8 mouse cellular contexts compared by ENCODE assay signal in the genomic region with DNA sequence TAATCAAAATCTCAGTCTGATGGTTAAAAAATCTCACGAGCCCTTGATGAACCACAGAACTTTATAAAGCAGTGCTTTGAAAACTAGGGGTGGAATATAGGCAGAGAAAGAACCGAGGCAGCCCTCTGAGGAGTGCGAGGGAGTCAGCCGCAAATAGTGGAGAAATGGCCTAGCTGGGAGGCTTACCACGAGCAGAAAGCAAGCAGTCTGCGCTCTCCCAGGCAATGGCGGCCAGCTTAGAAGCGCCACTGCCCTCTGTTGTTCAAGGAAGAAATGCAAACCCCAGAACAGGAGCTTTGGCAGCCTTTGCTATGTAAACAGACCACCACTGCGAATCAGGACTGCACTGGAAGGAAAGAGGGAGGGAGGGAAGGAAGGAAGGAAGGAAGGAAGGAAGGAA.
DNase-seq lines count a peak whose midpoint lies in the region; ATAC-seq and TF ChIP-seq lines count a peak whose summit lies in the region.

No protein-coding gene starts in this region.

- peak; percentile 59 for DNase-seq in layer of hippocampus, adult 11-12 months (ENCODE audit: low spot score)
- no peak for DNase-seq in layer of hippocampus, adult 9-10 months (ENCODE audit: low spot score)
- peak; percentile 90 for DNase-seq in embryonic facial prominence, embryonic 14.5 days (ENCODE audit: low spot score)
- peak; percentile 89 for DNase-seq in kidney, postnatal 0 days (ENCODE audit: low spot score)
- DNase-seq in lung, adult 18-20 months, result peak; percentile 20 to 38
- DNase-seq in ovary, postnatal 36 days (ENCODE audit: low spot score), result peak; percentile 28
- no peak for DNase-seq in T-cell, adult 2 months (ENCODE audit: low spot score)

- H3K9me3 ChIP-seq in embryonic facial prominence, embryonic 14.5 days (ENCODE audit: control insufficient read depth, low read length), result no peaks in the 10 kb centered on the region
- no peaks in the 10 kb centered on the region for H3K9me3 ChIP-seq in heart, embryonic 13.5 days
- no peaks in the 10 kb centered on the region for H3K9me3 ChIP-seq in kidney, postnatal 0 days (replicated peaks; ENCODE audit: low read length)

- H3K4me2 ChIP-seq in embryonic facial prominence, embryonic 14.5 days (ENCODE audit: low read depth, low read length), result no peak overlapping the region
- H3K4me2 ChIP-seq in heart, embryonic 13.5 days, result no peak overlapping the region
- H3K4me2 ChIP-seq in kidney, postnatal 0 days (ENCODE audit: low read length), result no peak overlapping the region

- 7% methylated on average over 9 of the region's 9 CpGs for WGBS in embryonic facial prominence, embryonic 14.5 days
- 18% methylated on average over 9 of the region's 9 CpGs for WGBS in heart, embryonic 13.5 days
- WGBS in kidney, postnatal 0 days, result 13% methylated on average over 9 of the region's 9 CpGs

- H3K4me3 ChIP-seq in embryonic facial prominence, embryonic 14.5 days (ENCODE audit: low read depth, low read length), result no peak overlapping the region
- no peak overlapping the region for H3K4me3 ChIP-seq in heart, embryonic 13.5 days
- H3K4me3 ChIP-seq in kidney, postnatal 0 days (replicated peaks; ENCODE audit: low read depth, low read length), result no peak overlapping the region

- H3K4me1 ChIP-seq in embryonic facial prominence, embryonic 14.5 days (ENCODE audit: control insufficient read depth, insufficient read depth, low read length), result no peaks in the 10 kb centered on the region
- H3K4me1 ChIP-seq in heart, embryonic 13.5 days, result peaks cover 32% of the 10 kb centered on the region
- no peaks in the 10 kb centered on the region for H3K4me1 ChIP-seq in kidney, postnatal 0 days (replicated peaks; ENCODE audit: insufficient read depth, low read length)

- ATAC-seq in embryonic facial prominence, embryonic 14.5 days (ENCODE audit: low read depth), result peak; percentile 74; the same call in 1 of the 2 replicates
- ATAC-seq in heart, embryonic 13.5 days (ENCODE audit: extremely low read depth, insufficient number of reproducible peaks, low FRiP score, low TSS enrichment), result peak; percentile 42; the same call in 1 of the 2 replicates
- ATAC-seq in kidney, postnatal 0 days (replicated peaks; ENCODE audit: low FRiP score, low read depth), result no peak

- H3K36me3 ChIP-seq in embryonic facial prominence, embryonic 14.5 days (ENCODE audit: control insufficient read depth, insufficient read depth, low read length), result no peaks in the 10 kb centered on the region
- no peaks in the 10 kb centered on the region for H3K36me3 ChIP-seq in heart, embryonic 13.5 days
- no peaks in the 10 kb centered on the region for H3K36me3 ChIP-seq in kidney, postnatal 0 days (ENCODE audit: insufficient read depth, low read length)

- no peak overlapping the region for H3K9ac ChIP-seq in embryonic facial prominence, embryonic 14.5 days (ENCODE audit: low read depth, low read length)
- H3K9ac ChIP-seq in heart, embryonic 13.5 days, result 0 out of 2 replicates have a peak overlapping the region, but pooled peaks have one; percentile 30
- no peak overlapping the region for H3K9ac ChIP-seq in kidney, postnatal 0 days (ENCODE audit: low read depth, low read length)

- TF ChIP-seq CTCF in kidney, postnatal 0 days (IDR thresholded peaks at IDR 0.05; ENCODE audit: low read depth), result peak; percentile 81

- H3K27ac ChIP-seq in embryonic facial prominence, embryonic 14.5 days (replicated peaks; ENCODE audit: low read depth, low read length), result no peak overlapping the region
- H3K27ac ChIP-seq in heart, embryonic 13.5 days (replicated peaks), result peak overlapping the region; percentile 58
- peak overlapping the region; percentile 42; the same call in 1 of the 2 replicates for H3K27ac ChIP-seq in kidney, postnatal 0 days

- no peaks in the 10 kb centered on the region for H3K27me3 ChIP-seq in embryonic facial prominence, embryonic 14.5 days (replicated peaks; ENCODE audit: control insufficient read depth, insufficient read depth, low read length)
- H3K27me3 ChIP-seq in heart, embryonic 13.5 days (replicated peaks), result no peaks in the 10 kb centered on the region
- H3K27me3 ChIP-seq in kidney, postnatal 0 days (ENCODE audit: insufficient read depth, low read length), result no peaks in the 10 kb centered on the region

Comparison
In these comparisons a context has a peak if more than half of its experiments do, and no peak if none do; other contexts are left out.
1. DNase-seq: peak in layer of hippocampus, adult 11-12 months (single experiment), embryonic facial prominence, embryonic 14.5 days (single experiment), kidney, postnatal 0 days (single experiment), lung, adult 18-20 months (2 of 2) and ovary, postnatal 36 days (single experiment); none in layer of hippocampus, adult 9-10 months (single experiment) and T-cell, adult 2 months (single experiment).